Mouse (Mus musculus): ENCODE results near the gene Itpr3.

Gene Itpr3

GRCm38 (mm10) chr17:27056812-27057516 lies at the start of gene Itpr3:
Itpr3 (plus strand) TSS chr17:27057304.
- peak; percentile 39 for DNase-seq (ENCODE audit: extremely low read depth, low read depth)

- peak; percentile 41 for DNase-seq (ENCODE audit: extremely low read depth, low read depth)
These were observed 48.8 kb upstream of the Itpr3 start for GRCm38 (mm10) chr17:27008277-27008676.

- DNase-seq (ENCODE audit: extremely low read depth, low read depth): no peak
These were observed 45.9 kb upstream of the Itpr3 start for GRCm38 (mm10) chr17:27011167-27011566.

- peak; percentile 95 for DNase-seq (ENCODE audit: extremely low read depth, low read depth)
These were observed 45.0 kb upstream of the Itpr3 start for GRCm38 (mm10) chr17:27011998-27012672.

GRCm38 (mm10) chr17:27012909-27013308 lies 44.2 kb upstream of the Itpr3 start:
- peak; percentile 44 for DNase-seq (ENCODE audit: extremely low read depth, low read depth)

- peak; percentile 46 for DNase-seq (ENCODE audit: extremely low read depth, low read depth)
These were observed 39.3 kb upstream of the Itpr3 start for GRCm38 (mm10) chr17:27017564-27018499.

GRCm38 (mm10) chr17:27018555-27019196 lies 38.4 kb upstream of the Itpr3 start:
- no peak for DNase-seq (ENCODE audit: extremely low read depth, low read depth)

GRCm38 (mm10) chr17:27021076-27021475 lies 36.0 kb upstream of the Itpr3 start:
- no peak for DNase-seq (ENCODE audit: extremely low read depth, low read depth)

- no peak for DNase-seq (ENCODE audit: extremely low read depth, low read depth)
These were observed 35.4 kb upstream of the Itpr3 start for GRCm38 (mm10) chr17:27021736-27022135.

GRCm38 (mm10) chr17:27023342-27023741 lies 33.8 kb upstream of the Itpr3 start:
- no peak for DNase-seq (ENCODE audit: extremely low read depth, low read depth)

GRCm38 (mm10) chr17:27025326-27025902 lies 31.7 kb upstream of the Itpr3 start:
- no peak for DNase-seq (ENCODE audit: extremely low read depth, low read depth)

GRCm38 (mm10) chr17:27025951-27026350 lies 31.2 kb upstream of the Itpr3 start:
- DNase-seq (ENCODE audit: extremely low read depth, low read depth): no peak

- DNase-seq (ENCODE audit: extremely low read depth, low read depth): no peak
These were observed 29.4 kb upstream of the Itpr3 start for GRCm38 (mm10) chr17:27027460-27028283.

- DNase-seq (ENCODE audit: extremely low read depth, low read depth): peak; percentile 75
These were observed 28.8 kb upstream of the Itpr3 start for GRCm38 (mm10) chr17:27028284-27028795.

- no peak for DNase-seq (ENCODE audit: extremely low read depth, low read depth)
These were observed 28.2 kb upstream of the Itpr3 start, which contains the start of gene Bak1 for GRCm38 (mm10) chr17:27028909-27029308. Bak1 (minus strand) TSS chr17:27029009.

- DNase-seq (ENCODE audit: extremely low read depth, low read depth): no peak
These were observed 27.7 kb upstream of the Itpr3 start for GRCm38 (mm10) chr17:27029431-27029830.

GRCm38 (mm10) chr17:27030896-27031295 lies 26.2 kb upstream of the Itpr3 start:
- DNase-seq (ENCODE audit: extremely low read depth, low read depth): no peak

GRCm38 (mm10) chr17:27032328-27032727 lies 24.8 kb upstream of the Itpr3 start:
- no peak for DNase-seq (ENCODE audit: extremely low read depth, low read depth)

- DNase-seq (ENCODE audit: extremely low read depth, low read depth): peak; percentile 32
These were observed 24.2 kb upstream of the Itpr3 start for GRCm38 (mm10) chr17:27032869-27033268.

GRCm38 (mm10) chr17:27036465-27036864 lies 20.6 kb upstream of the Itpr3 start:
- DNase-seq (ENCODE audit: extremely low read depth, low read depth): no peak
